Mouse (Mus musculus): Measurements from ENCODE around the gene Srsf12. TPM values are rescaled to one million over a fixed set of nuclear protein-coding genes. Genes with fewer than 3 reads are reported as not detected.

Gene Srsf12
- polyA plus RNA-seq, 1 experiment = 0.36 TPM

DNA sequence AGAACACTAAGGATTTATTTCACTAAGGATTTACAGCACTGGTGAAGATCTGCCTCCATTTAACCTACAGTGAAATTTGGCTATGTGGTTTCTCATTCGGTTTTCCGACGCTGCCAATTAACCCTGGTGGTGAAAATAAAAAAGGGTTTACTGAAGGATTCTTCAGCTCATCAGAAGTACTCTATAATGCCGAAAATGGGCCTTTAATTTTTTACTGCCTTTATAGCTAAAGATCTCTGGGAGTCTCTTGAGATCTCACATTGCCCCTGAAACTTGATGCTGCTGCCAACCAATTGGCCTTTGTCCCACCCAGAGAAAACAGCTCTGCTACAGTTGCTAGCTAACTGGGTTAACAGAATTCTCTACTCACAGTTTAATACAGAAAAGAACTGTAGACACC lies 40.1 kb downstream of the Srsf12 start:
- Histone ChIP-seq H3K36me3 (ENCODE audit: control insufficient read depth, insufficient read depth, low read length) (peaks cover 7% of the 10 kb centered on the region), H3K4me1 (ENCODE audit: control insufficient read depth, insufficient read depth, low read length) (peaks cover 6% of the 10 kb centered on the region), H3K27ac (ENCODE audit: insufficient read depth, low read depth, low read length) (peak overlapping the region; percentile 30; the same call in 1 of the 2 replicates), H3K4me3 (ENCODE audit: insufficient read depth, low read depth, low read length) (no peak overlapping the region), H3K27me3 (replicated peaks; ENCODE audit: control insufficient read depth, insufficient read depth, low read length) (no peaks in the 10 kb centered on the region)
- TF ChIP-seq CTCF (conservative IDR thresholded peaks at IDR 0.05; ENCODE audit: insufficient read depth, insufficient read length, low read depth, low read length) (no peak), POLR2A (IDR thresholded peaks at IDR 0.05; ENCODE audit: low read depth, low read length) (no peak)
- 2% methylated on average over 4 of the region's 4 CpGs for WGBS
- DNase-seq = peak; percentile 70

DNA sequence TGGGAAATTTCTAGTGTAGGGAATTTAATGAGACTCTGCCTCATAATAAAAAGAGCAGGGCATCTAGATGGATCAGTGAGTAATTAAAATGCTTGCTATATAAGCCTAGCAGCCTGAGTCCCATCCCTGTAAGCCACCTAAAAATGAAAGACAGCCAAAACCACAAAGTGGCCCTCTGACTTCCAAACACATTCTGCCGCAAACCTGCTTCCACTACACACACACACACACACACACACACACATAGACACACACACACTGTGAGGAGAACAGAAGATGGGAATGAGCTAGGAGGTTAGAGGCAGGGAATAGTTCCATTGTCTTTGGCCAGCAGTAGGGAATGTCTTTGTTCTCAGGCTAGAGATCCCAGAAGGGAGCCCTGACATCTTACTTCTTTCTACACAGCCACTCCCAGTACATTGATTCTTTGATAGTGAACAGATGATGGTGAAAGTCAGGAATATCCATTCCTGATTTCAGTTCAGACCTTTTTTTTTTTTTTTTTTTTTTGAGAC lies 41.0 kb downstream of the Srsf12 start:
- Histone ChIP-seq H3K4me1 (ENCODE audit: control insufficient read depth, insufficient read depth, low read length) (peaks cover 6% of the 10 kb centered on the region), H3K4me3 (ENCODE audit: insufficient read depth, low read depth, low read length) (no peak overlapping the region), H3K36me3 (ENCODE audit: control insufficient read depth, insufficient read depth, low read length) (peaks cover 5% of the 10 kb centered on the region), H3K27me3 (replicated peaks; ENCODE audit: control insufficient read depth, insufficient read depth, low read length) (no peaks in the 10 kb centered on the region), H3K27ac (ENCODE audit: insufficient read depth, low read depth, low read length) (no peak overlapping the region)
- DNase-seq = no peak
- no peak for TF ChIP-seq POLR2A (IDR thresholded peaks at IDR 0.05; ENCODE audit: low read depth, low read length)
- TF ChIP-seq CTCF (conservative IDR thresholded peaks at IDR 0.05; ENCODE audit: insufficient read depth, insufficient read length, low read depth, low read length) = no peak
- WGBS = 85% methylated on average over 1 of the region's 1 CpGs

DNA sequence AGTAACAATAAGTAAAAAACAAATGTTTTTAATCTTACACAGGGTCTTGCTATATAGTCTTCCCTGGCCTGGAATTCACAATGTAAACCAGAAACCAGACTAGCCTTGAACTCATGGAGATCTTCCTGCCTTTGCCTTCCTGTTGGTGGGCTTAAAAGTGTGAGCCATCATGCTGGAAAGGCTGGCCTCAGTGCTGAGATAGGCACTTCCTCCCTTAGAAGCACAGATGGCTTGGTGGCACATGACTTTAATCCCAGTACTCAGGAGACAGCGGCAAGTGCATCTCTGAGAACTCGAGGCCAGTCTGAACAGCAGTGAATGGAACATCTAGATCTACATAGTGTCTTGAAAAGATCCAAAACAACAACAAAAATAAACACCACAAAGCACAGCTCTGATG lies 42.1 kb downstream of the Srsf12 start:
- DNase-seq = no peak
- Histone ChIP-seq H3K27ac (ENCODE audit: insufficient read depth, low read depth, low read length) (no peak overlapping the region), H3K4me1 (ENCODE audit: control insufficient read depth, insufficient read depth, low read length) (peaks cover 4% of the 10 kb centered on the region), H3K4me3 (ENCODE audit: insufficient read depth, low read depth, low read length) (no peak overlapping the region), H3K27me3 (replicated peaks; ENCODE audit: control insufficient read depth, insufficient read depth, low read length) (no peaks in the 10 kb centered on the region), H3K36me3 (ENCODE audit: control insufficient read depth, insufficient read depth, low read length) (peaks cover 2% of the 10 kb centered on the region; the same call in 1 of the 2 replicates)
- WGBS = 84% methylated on average over 2 of the region's 2 CpGs
- TF ChIP-seq CTCF (conservative IDR thresholded peaks at IDR 0.05; ENCODE audit: insufficient read depth, insufficient read length, low read depth, low read length) = no peak
- no peak for TF ChIP-seq POLR2A (IDR thresholded peaks at IDR 0.05; ENCODE audit: low read depth, low read length)

DNA sequence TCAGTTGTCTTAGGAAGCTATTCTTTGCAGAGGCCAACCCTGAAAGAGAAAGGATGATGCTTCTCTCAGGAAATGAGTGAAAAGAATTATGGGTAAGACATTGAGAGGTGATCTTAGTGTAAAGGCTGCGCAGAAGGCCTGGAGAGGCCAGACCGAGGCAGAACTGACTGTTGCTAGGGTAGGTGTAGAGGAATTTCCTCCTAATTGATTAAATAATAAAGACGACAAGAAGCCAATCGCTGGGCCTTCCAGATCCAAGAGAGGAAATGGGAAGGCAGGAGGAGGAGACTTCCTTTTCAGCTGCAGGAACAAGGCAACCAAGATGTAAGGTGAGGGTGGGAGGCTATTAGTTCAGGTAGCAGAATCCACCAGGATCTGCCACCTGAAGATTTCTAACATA lies 45.9 kb downstream of the Srsf12 start:
- Histone ChIP-seq H3K27me3 (replicated peaks; ENCODE audit: control insufficient read depth, insufficient read depth, low read length) (no peaks in the 10 kb centered on the region), H3K4me1 (ENCODE audit: control insufficient read depth, insufficient read depth, low read length) (peaks cover 2% of the 10 kb centered on the region; the same call in 1 of the 2 replicates), H3K36me3 (ENCODE audit: control insufficient read depth, insufficient read depth, low read length) (no peaks in the 10 kb centered on the region), H3K27ac (ENCODE audit: insufficient read depth, low read depth, low read length) (no peak overlapping the region), H3K4me3 (ENCODE audit: insufficient read depth, low read depth, low read length) (no peak overlapping the region)
- DNase-seq = no peak
- WGBS = 84% methylated on average over 4 of the region's 4 CpGs
- no peak for TF ChIP-seq POLR2A (IDR thresholded peaks at IDR 0.05; ENCODE audit: low read depth, low read length)
- no peak for TF ChIP-seq CTCF (conservative IDR thresholded peaks at IDR 0.05; ENCODE audit: insufficient read depth, insufficient read length, low read depth, low read length)

DNA sequence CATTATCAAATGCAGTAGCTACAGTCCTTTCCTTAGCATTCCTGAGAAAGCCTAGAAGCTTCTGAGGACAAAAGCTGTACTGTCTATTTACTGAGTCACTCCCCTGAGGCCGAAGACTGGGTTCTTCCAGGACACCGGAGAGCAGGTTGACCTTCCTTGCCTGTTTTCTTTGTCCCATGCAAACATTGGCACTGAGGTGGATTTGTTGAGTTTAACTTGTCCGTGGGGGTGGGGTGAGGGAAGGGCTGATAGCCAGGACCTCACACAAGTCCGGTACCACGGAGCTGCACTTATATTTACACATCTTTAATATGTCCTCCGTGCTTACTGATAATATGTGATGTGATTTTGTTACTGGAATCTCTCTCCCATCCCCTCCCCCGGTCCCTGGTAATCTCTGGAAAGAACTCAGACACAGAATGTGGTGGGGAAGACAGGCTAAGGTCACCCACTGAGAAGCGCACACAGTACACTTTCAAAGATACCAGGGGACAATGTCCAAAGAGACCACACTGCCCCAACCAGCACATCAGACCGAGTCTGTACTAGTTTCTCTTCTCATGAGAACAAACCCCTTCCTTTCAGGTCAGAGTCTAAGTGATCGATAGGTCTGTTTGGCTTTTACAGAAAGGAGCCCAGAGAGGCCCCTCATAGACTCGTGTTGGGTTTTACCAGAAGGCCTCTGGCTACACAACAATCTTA lies 48.6 kb downstream of the Srsf12 start:
- Histone ChIP-seq H3K27ac (ENCODE audit: insufficient read depth, low read depth, low read length) (no peak overlapping the region), H3K36me3 (ENCODE audit: control insufficient read depth, insufficient read depth, low read length) (no peaks in the 10 kb centered on the region), H3K4me3 (ENCODE audit: insufficient read depth, low read depth, low read length) (no peak overlapping the region), H3K27me3 (replicated peaks; ENCODE audit: control insufficient read depth, insufficient read depth, low read length) (no peaks in the 10 kb centered on the region), H3K4me1 (ENCODE audit: control insufficient read depth, insufficient read depth, low read length) (peaks cover 3% of the 10 kb centered on the region; the same call in 1 of the 2 replicates)
- TF ChIP-seq CTCF (conservative IDR thresholded peaks at IDR 0.05; ENCODE audit: insufficient read depth, insufficient read length, low read depth, low read length) (no peak), POLR2A (IDR thresholded peaks at IDR 0.05; ENCODE audit: low read depth, low read length) (no peak)
- peak; percentile 61 for DNase-seq
- WGBS = 57% methylated on average over 11 of the region's 11 CpGs

DNA sequence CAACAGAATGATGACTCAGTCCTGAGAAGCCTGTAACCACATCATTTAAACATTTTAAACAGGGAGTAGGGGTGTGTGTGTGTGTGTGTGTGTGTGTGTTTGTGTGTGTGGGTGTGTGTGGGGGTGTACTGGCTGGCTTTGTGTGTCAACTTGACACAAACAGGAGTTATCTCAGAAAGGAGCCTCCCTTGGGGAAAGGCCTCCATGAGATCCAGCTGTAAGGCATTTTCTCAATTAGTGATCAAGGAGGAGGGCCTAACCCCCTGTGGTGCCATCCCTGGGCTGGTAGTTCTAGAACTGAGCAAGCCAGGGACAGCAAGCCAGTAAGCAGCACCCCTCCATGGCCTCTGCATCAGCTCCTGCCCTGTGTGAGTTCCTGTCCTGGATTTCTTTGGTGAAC lies 51.5 kb downstream of the Srsf12 start:
- Histone ChIP-seq H3K4me1 (ENCODE audit: control insufficient read depth, insufficient read depth, low read length) (peaks cover 3% of the 10 kb centered on the region; the same call in 1 of the 2 replicates), H3K27me3 (replicated peaks; ENCODE audit: control insufficient read depth, insufficient read depth, low read length) (no peaks in the 10 kb centered on the region), H3K36me3 (ENCODE audit: control insufficient read depth, insufficient read depth, low read length) (no peaks in the 10 kb centered on the region), H3K27ac (ENCODE audit: insufficient read depth, low read depth, low read length) (no peak overlapping the region), H3K4me3 (ENCODE audit: insufficient read depth, low read depth, low read length) (no peak overlapping the region)
- no peak for TF ChIP-seq CTCF (conservative IDR thresholded peaks at IDR 0.05; ENCODE audit: insufficient read depth, insufficient read length, low read depth, low read length)
- TF ChIP-seq POLR2A (IDR thresholded peaks at IDR 0.05; ENCODE audit: low read depth, low read length) = no peak
- no peak for DNase-seq

DNA sequence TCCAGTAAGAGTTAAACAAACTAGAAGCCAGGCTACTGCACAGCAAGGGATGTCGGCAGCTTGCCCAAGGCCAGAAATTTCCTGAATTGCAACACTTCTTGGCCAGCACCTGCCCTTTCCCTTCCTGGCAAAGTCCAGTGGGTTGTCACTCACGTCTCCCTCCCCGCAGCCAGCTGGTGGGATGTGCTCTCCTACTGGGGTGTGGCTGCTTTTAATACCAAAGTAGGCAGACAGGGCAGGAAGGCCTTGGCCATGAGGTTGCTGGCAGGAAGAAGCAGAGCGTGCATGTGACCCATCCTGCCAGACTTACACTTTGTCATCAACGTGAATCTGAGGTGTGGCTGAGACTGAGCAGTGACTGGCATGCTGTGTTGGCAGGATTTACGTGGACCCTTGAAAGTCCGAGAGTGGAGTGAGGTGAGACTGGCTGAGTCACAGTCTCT lies 52.5 kb downstream of the Srsf12 start:
- TF ChIP-seq CTCF (conservative IDR thresholded peaks at IDR 0.05; ENCODE audit: insufficient read depth, insufficient read length, low read depth, low read length) (peak; percentile 45), POLR2A (IDR thresholded peaks at IDR 0.05; ENCODE audit: low read depth, low read length) (no peak)
- H3K36me3 ChIP-seq (ENCODE audit: control insufficient read depth, insufficient read depth, low read length) = no peaks in the 10 kb centered on the region
- no peak overlapping the region for H3K4me3 ChIP-seq (ENCODE audit: insufficient read depth, low read depth, low read length)
- peak overlapping the region; percentile 4; the same call in 1 of the 2 replicates for H3K27ac ChIP-seq (ENCODE audit: insufficient read depth, low read depth, low read length)
- peak; percentile 99 for DNase-seq
- peaks cover 3% of the 10 kb centered on the region; the same call in 1 of the 2 replicates for H3K4me1 ChIP-seq (ENCODE audit: control insufficient read depth, insufficient read depth, low read length)
- no peaks in the 10 kb centered on the region for H3K27me3 ChIP-seq (replicated peaks; ENCODE audit: control insufficient read depth, insufficient read depth, low read length)
- WGBS = 5% methylated on average over 7 of the region's 7 CpGs

Data from kidney, adult 2 months (tissue).